Mouse (Mus musculus): ENCODE measurements around the gene Itgb2. TPM values are rescaled to one million over a fixed set of nuclear protein-coding genes. Genes with fewer than 3 reads are reported as not detected.
A peak's percentile ranks its signal among the peaks of the same experiment; 100 is the strongest.

Itgb2 gene
- polyA plus RNA-seq, 1 experiment = not detected

DNA sequence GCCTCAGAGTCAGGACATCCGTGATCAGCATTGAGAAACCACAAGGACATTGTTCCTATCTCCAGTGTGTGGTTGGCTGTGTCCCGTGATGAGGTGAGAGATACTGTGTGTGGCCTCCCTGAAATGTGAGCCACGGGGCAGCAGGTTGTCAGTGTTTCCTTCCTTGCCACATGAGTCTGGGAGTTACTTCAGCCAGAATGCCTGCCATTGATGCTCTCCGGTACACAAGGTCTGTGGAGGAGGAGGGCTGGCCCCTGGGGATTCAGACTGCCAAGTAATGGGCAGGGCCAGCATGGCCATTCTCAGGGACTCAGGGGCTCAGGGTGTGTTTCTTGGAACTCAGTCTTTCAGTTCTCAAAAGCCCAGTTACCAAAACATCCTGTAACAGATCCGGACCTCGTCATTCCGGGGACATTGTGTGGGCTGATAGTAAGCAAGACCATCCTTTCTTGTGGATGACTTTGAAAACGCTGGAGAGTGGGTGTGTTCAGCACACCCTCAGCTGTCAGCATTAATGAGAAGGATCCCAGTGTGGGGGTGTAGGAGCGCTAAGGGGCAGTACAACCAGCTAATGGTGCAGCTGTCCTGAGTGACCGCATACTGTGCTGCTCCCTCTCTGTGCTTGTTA lies 53.9 kb downstream of the Itgb2 start:
- Histone ChIP-seq H3K4me1 (ENCODE audit: control insufficient read depth, insufficient read depth, low read length) (peaks cover 30% of the 10 kb centered on the region), H3K4me3 (ENCODE audit: insufficient read depth, low read depth, low read length) (peak overlapping the region; percentile 27), H3K27ac (ENCODE audit: insufficient read depth, low read depth, low read length) (peak overlapping the region; percentile 0; the same call in 1 of the 2 replicates)
- TF ChIP-seq CTCF (IDR thresholded peaks at IDR 0.05; ENCODE audit: insufficient read depth, low read depth, low read length) = no peak
- 17% methylated on average over 10 of the region's 10 CpGs for WGBS

DNA sequence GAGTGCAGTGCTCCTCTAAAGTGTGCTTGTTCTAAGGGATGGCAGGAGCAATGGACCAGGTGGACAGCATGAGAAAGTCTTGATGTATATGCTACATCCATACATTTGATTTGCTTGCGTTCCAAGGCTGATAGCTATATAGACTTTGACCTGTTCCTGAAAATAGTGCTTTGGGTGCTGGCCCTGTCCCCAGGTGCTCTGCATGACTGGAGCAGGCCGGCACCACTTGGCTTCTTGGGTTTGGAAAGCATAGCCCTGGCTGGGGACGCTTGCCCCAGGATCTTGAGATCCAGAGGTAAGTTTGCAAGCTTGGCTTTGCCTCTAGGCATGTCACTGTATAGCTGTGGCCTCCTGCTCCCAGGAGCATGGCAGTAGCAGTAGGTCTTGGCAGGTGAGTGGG lies 56.6 kb downstream of the Itgb2 start:
- Histone ChIP-seq H3K27ac (ENCODE audit: insufficient read depth, low read depth, low read length) (0 out of 2 replicates have a peak overlapping the region, but pooled peaks have one; percentile 48), H3K4me1 (ENCODE audit: control insufficient read depth, insufficient read depth, low read length) (peaks cover 53% of the 10 kb centered on the region), H3K4me3 (ENCODE audit: insufficient read depth, low read depth, low read length) (no peak overlapping the region)
- TF ChIP-seq CTCF (IDR thresholded peaks at IDR 0.05; ENCODE audit: insufficient read depth, low read depth, low read length) (no peak), POLR2A (IDR thresholded peaks at IDR 0.05; ENCODE audit: insufficient read depth, low read depth, low read length) (no peak)
- WGBS = 84% methylated on average over 3 of the region's 3 CpGs

DNA sequence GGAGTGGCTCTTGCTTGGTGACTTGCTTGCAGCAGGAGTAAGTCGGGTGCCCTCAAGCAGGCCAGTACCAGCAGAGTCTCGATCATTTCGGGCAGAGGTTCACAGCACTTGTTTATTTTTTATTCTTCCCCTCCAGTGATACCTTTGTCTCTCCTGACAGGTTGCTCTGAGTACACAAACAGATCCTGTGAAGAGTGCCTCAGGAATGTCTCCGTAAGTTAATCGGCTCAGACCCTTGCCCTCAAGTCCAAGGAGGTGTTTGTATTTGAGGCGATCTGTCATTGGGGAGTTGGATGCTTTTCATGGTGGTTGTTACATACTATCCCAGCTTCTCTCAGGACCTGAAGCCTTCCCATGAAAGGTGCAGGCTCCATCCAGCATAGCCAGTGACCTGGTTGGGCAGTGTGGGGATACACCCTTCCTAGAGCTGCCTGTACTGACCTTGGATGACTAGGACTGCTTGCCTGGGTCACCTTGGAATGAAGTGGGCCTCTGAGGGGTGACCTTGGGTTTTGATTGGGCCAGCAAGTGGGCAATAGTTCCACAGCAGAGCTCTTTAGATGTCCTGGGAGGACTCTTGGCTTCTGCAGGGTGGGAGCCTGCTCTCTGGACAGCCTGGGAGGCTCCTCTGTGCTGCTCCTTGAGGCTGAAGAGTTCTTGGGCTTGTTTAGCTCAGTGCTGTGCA lies 57.2 kb downstream of the Itgb2 start:
- Histone ChIP-seq H3K4me1 (ENCODE audit: control insufficient read depth, insufficient read depth, low read length) (peaks cover 55% of the 10 kb centered on the region), H3K27ac (ENCODE audit: insufficient read depth, low read depth, low read length) (peak overlapping the region; percentile 48), H3K4me3 (ENCODE audit: insufficient read depth, low read depth, low read length) (no peak overlapping the region)
- 88% methylated on average over 6 of the region's 6 CpGs for WGBS
- TF ChIP-seq CTCF (IDR thresholded peaks at IDR 0.05; ENCODE audit: insufficient read depth, low read depth, low read length) (no peak), POLR2A (IDR thresholded peaks at IDR 0.05; ENCODE audit: insufficient read depth, low read depth, low read length) (no peak)

DNA sequence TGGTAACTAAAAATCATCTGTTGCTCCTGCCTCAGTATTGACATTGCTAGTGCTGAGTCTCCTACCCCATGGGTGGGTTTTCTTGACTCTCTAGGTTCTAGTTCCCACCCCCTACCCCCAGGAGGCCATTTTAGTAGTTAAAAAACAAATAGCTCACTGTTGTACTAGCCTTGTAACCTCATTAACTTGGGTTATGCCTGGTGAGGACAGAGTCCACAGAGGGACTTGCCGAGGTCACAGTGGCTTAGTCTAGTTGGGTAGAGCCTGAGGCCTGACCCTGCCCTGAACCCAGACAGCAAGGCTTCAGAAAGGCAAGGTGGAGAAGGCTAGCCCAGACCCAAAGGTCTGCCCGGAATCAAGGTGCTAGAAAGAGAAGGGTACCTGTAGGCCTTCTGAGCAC lies 58.0 kb downstream of the Itgb2 start:
- WGBS = 82% methylated on average over 2 of the region's 2 CpGs
- peaks cover 56% of the 10 kb centered on the region for H3K4me1 ChIP-seq (ENCODE audit: control insufficient read depth, insufficient read depth, low read length)
- no peak for TF ChIP-seq POLR2A (IDR thresholded peaks at IDR 0.05; ENCODE audit: insufficient read depth, low read depth, low read length)
- TF ChIP-seq CTCF (IDR thresholded peaks at IDR 0.05; ENCODE audit: insufficient read depth, low read depth, low read length) = no peak
- no peak overlapping the region for H3K4me3 ChIP-seq (ENCODE audit: insufficient read depth, low read depth, low read length)
- H3K27ac ChIP-seq (ENCODE audit: insufficient read depth, low read depth, low read length) = peak overlapping the region; percentile 48; the same call in 1 of the 2 replicates

DNA sequence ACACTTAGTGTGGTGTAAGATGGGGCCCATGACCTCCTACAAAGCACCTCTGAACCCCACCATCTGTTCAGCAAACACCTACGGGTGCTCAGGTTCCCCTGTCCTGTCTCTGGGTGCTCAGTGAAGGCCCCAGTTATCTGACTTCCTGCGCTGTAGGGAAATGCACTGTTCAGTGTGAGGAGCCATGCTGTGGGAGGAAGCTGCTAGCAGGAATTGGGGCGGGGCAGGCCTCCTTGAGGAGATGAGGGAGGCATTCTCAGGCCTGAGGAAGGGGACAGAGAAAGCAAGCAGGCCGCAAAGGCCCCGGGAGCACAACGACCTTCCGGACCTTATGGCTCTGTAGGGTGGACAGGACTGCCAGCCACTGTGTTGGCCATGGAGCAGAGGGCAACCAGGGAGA lies 59.1 kb downstream of the Itgb2 start:
- TF ChIP-seq CTCF (IDR thresholded peaks at IDR 0.05; ENCODE audit: insufficient read depth, low read depth, low read length) = no peak
- no peak for TF ChIP-seq POLR2A (IDR thresholded peaks at IDR 0.05; ENCODE audit: insufficient read depth, low read depth, low read length)
- Histone ChIP-seq H3K27ac (ENCODE audit: insufficient read depth, low read depth, low read length) (peak overlapping the region; percentile 87; the same call in 1 of the 2 replicates), H3K4me3 (ENCODE audit: insufficient read depth, low read depth, low read length) (no peak overlapping the region), H3K4me1 (ENCODE audit: control insufficient read depth, insufficient read depth, low read length) (peaks cover 60% of the 10 kb centered on the region)
- WGBS = 71% methylated on average over 7 of the region's 7 CpGs

DNA sequence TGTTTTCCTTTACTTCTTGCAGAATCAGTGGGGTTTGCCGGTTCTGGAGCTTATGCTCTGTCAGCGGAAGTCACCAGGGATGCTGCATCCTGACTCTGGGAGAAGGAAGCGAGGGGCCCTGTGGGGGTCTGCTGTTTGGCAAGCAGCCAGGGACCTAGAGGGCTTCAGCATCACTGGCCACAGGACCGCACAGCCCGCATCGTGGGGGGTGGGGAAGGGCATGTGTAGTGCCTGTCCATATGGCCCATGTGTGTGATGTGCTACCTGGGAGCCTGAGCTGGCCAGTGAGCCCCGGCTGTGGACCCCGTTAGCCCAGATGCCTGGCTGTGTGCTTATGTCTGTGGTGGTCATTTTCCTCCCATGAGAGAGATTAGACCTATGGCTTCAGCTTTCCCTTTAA lies 59.7 kb downstream of the Itgb2 start:
- peaks cover 60% of the 10 kb centered on the region for H3K4me1 ChIP-seq (ENCODE audit: control insufficient read depth, insufficient read depth, low read length)
- H3K4me3 ChIP-seq (ENCODE audit: insufficient read depth, low read depth, low read length) = no peak overlapping the region
- whole genome bisulfite sequencing = 65% methylated on average over 8 of the region's 8 CpGs
- H3K27ac ChIP-seq (ENCODE audit: insufficient read depth, low read depth, low read length) = peak overlapping the region; percentile 87
- no peak for TF ChIP-seq POLR2A (IDR thresholded peaks at IDR 0.05; ENCODE audit: insufficient read depth, low read depth, low read length)
- no peak for TF ChIP-seq CTCF (IDR thresholded peaks at IDR 0.05; ENCODE audit: insufficient read depth, low read depth, low read length)

DNA sequence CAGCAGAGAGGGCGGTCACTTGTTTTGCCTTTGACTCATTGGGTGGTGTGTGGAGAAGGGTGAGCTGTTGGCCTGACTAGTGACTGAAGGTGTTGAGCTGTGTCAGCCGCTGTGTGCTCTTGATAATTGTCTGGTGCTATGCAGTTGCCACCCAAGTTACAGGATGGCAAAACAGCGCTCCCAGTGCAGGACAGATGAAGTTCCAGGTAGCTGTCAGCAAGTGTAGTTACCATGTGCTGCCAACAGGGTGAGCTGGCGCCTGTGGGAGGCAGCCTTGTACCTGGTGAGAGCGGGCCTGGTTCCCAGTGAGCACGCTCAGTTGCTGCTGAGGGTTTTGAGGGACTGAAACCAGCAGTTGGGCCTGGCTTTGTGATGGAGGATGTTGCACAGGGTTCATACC lies 60.8 kb downstream of the Itgb2 start:
- Histone ChIP-seq H3K4me3 (ENCODE audit: insufficient read depth, low read depth, low read length) (no peak overlapping the region), H3K27ac (ENCODE audit: insufficient read depth, low read depth, low read length) (peak overlapping the region; percentile 87), H3K4me1 (ENCODE audit: control insufficient read depth, insufficient read depth, low read length) (peaks cover 63% of the 10 kb centered on the region)
- WGBS = 28% methylated on average over 6 of the region's 6 CpGs
- peak; percentile 52; the same call in 1 of the 2 replicates for TF ChIP-seq CTCF (IDR thresholded peaks at IDR 0.05; ENCODE audit: insufficient read depth, low read depth, low read length)
- no peak for TF ChIP-seq POLR2A (IDR thresholded peaks at IDR 0.05; ENCODE audit: insufficient read depth, low read depth, low read length)

DNA sequence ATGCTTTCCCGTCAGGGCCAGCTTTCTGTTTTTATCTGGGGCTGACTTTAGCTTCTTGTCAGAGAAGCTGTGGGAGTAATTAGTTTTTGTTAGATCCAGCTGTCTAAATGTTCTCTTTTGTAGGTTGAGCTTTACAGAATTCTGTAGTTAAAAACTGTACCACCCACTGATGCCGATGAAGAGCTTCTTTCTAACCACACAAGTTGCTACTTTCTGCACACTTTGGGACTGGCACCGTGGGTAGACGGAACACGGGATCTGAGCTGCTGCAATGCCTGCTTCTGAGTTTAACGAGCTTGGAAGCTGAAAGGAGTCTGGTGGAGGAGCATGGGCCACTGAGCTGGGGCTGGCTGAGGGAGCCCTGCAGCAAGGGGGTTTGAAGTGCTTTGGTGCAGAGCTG lies 61.5 kb downstream of the Itgb2 start:
- H3K4me3 ChIP-seq (ENCODE audit: insufficient read depth, low read depth, low read length) = no peak overlapping the region
- peak overlapping the region; percentile 87 for H3K27ac ChIP-seq (ENCODE audit: insufficient read depth, low read depth, low read length)
- TF ChIP-seq POLR2A (IDR thresholded peaks at IDR 0.05; ENCODE audit: insufficient read depth, low read depth, low read length) = no peak
- TF ChIP-seq CTCF (IDR thresholded peaks at IDR 0.05; ENCODE audit: insufficient read depth, low read depth, low read length) = no peak
- peaks cover 64% of the 10 kb centered on the region for H3K4me1 ChIP-seq (ENCODE audit: control insufficient read depth, insufficient read depth, low read length)
- WGBS = 17% methylated on average over 6 of the region's 6 CpGs

DNA sequence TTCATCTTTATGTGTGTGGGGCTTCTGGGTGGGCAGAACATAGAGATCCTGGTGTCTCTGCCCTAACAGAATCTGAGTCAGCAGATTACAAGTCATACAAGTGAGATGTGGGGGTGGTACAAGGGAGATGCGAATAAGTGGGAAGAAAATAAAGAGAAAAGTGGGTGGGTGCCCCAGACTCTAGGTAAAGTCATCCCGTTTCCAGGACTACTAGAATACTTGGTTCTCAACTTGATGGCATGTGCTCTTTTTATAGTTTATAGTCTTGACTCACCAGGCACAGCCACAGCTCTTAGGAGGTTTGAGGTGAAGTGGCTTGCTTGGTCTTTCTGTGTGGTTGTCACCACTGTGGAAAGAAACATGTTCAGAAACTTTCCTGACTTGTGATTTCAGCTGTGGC lies 66.0 kb downstream of the Itgb2 start:
- WGBS = 46% methylated on average over 2 of the region's 2 CpGs
- peaks cover 32% of the 10 kb centered on the region for H3K4me1 ChIP-seq (ENCODE audit: control insufficient read depth, insufficient read depth, low read length)
- TF ChIP-seq POLR2A (IDR thresholded peaks at IDR 0.05; ENCODE audit: insufficient read depth, low read depth, low read length) (no peak), CTCF (IDR thresholded peaks at IDR 0.05; ENCODE audit: insufficient read depth, low read depth, low read length) (no peak)
- H3K4me3 ChIP-seq (ENCODE audit: insufficient read depth, low read depth, low read length) = no peak overlapping the region
- no peak overlapping the region; the same call in 1 of the 2 replicates for H3K27ac ChIP-seq (ENCODE audit: insufficient read depth, low read depth, low read length)

Data from olfactory bulb, adult 2 months (tissue).